10 mouse cellular contexts compared by ENCODE assay signal in the genomic region with DNA sequence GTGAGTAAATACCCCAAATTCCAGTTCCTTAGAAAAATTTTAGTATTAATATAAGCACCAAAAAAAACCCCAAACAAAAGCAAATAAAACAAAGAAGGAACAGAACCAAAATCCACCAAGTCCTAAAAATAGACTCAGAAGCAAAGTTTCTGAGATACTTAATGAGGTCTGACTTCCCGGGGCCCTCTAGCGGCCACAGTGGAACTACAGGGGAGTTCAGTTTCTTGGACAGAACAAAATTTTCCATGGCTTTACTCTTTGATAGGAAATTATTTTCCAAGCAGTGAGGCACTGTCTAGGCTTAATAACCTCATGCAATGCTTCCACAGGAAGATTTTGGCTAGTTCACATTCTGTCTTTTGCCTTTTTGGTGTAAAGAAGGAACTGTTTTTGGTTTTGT. TPM values are rescaled to one million over a fixed set of nuclear protein-coding genes. Genes with fewer than 3 reads are reported as not detected.
DNase-seq lines count a peak whose midpoint lies in the region; ATAC-seq and TF ChIP-seq lines count a peak whose summit lies in the region.
"Had no signal": no experiment of that assay in that cellular context is flagged by ENCODE, and none has a peak within 500 bp of the region (broad histone marks: within the 10 kb centered on the region; RNA-seq: fewer than 3 reads in every experiment).

No protein-coding gene starts in this region.

- TF ChIP-seq CTCF in brain, embryonic 14.5 days (IDR thresholded peaks at IDR 0.05; ENCODE audit: borderline replicate concordance, extremely low read depth, insufficient read depth, insufficient read length), result peak; percentile 79; the same call in 1 of the 2 replicates
- peak; percentile 86 for TF ChIP-seq CTCF in kidney, postnatal 0 days (IDR thresholded peaks at IDR 0.05; ENCODE audit: low read depth)

- no peaks in the 10 kb centered on the region for H3K27me3 ChIP-seq in kidney, postnatal 0 days (ENCODE audit: insufficient read depth, low read length)
- H3K27me3 ChIP-seq: heart, embryonic 15.5 days; stomach, embryonic 15.5 days had no signal

- peak; percentile 57 for DNase-seq in 416B (ENCODE audit: low read depth)
- DNase-seq in CD8-positive naive resting alpha-beta T cell, adult 2 months (ENCODE audit: low read depth in 2 of 2, low spot score in 2 of 2), result peak; percentile 16 to 52
- peak; percentile 70 for DNase-seq in brain, embryonic 14.5 days (ENCODE audit: low read depth)
- DNase-seq in kidney, postnatal 0 days (ENCODE audit: low spot score), result peak; percentile 84
- peak; percentile 66 to 69 for DNase-seq in lung, adult 18-20 months
- peak; percentile 40 to 49 for DNase-seq in right cerebral cortex, postnatal 36 days (ENCODE audit: low spot score in 2 of 2)
- DNase-seq in yolk sac, embryonic 10.5 days (ENCODE audit: low spot score), result no peak

- peak; percentile 52; the same call in 1 of the 2 replicates for ATAC-seq in frontal cortex, adult (ENCODE audit: low TSS enrichment)
- no peak for ATAC-seq in kidney, postnatal 0 days (replicated peaks; ENCODE audit: low FRiP score, low read depth)

- H3K4me1 ChIP-seq in kidney, postnatal 0 days (replicated peaks; ENCODE audit: insufficient read depth, low read length), result peaks cover 3% of the 10 kb centered on the region; the same call in 1 of the 2 replicates
- H3K4me1 ChIP-seq: heart, embryonic 15.5 days; stomach, embryonic 15.5 days had no signal

- H3K9me3 ChIP-seq in kidney, postnatal 0 days (replicated peaks; ENCODE audit: low read length), result no peaks in the 10 kb centered on the region
- H3K9me3 ChIP-seq: heart, embryonic 15.5 days; stomach, embryonic 15.5 days had no signal

- H3K27ac ChIP-seq in kidney, postnatal 0 days, result no peak overlapping the region
- H3K27ac ChIP-seq: heart, embryonic 15.5 days; stomach, embryonic 15.5 days had no signal

- TF ChIP-seq POLR2A in brain, embryonic 14.5 days (IDR thresholded peaks at IDR 0.05; ENCODE audit: borderline replicate concordance, extremely low read depth, insufficient read depth, insufficient read length, poor library complexity, severe bottlenecking), result no peak

- H3K36me3 ChIP-seq in kidney, postnatal 0 days (ENCODE audit: insufficient read depth, low read length), result no peaks in the 10 kb centered on the region
- H3K36me3 ChIP-seq: heart, embryonic 15.5 days; stomach, embryonic 15.5 days had no signal

- WGBS in kidney, postnatal 0 days, result 0% methylated on average over 2 of the region's 2 CpGs

- no peak overlapping the region for H3K4me2 ChIP-seq in kidney, postnatal 0 days (ENCODE audit: low read length)
- H3K4me2 ChIP-seq: heart, embryonic 15.5 days; stomach, embryonic 15.5 days had no signal

- no peak overlapping the region for H3K4me3 ChIP-seq in kidney, postnatal 0 days (replicated peaks; ENCODE audit: low read depth, low read length)
- H3K4me3 ChIP-seq: heart, embryonic 15.5 days; stomach, embryonic 15.5 days had no signal

- no peak overlapping the region for H3K9ac ChIP-seq in kidney, postnatal 0 days (ENCODE audit: low read depth, low read length)
- H3K9ac ChIP-seq: heart, embryonic 15.5 days; stomach, embryonic 15.5 days had no signal

RNA-seq across cellular contexts. Expression of a gene that starts 12.2 kb away (rescaled TPM):
- 0.05 and 0.26 TPM in 2 replicates for polyA plus RNA-seq in brain, embryonic 14.5 days (2012; rRNA removed)
- polyA plus RNA-seq in kidney, postnatal 0 days (2015; fragmentation: Nextera tagmentation; extraction: Ambion mirVana), result 36.2 and 39.0 TPM in 2 replicates

RNA-seq across cellular contexts. Expression of a gene that starts 24.9 kb away (rescaled TPM):
- 6.9 and 8.4 TPM in 2 replicates for polyA plus RNA-seq in brain, embryonic 14.5 days (2012; rRNA removed)
- 13.4 and 15.7 TPM in 2 replicates for polyA plus RNA-seq in kidney, postnatal 0 days (2015; fragmentation: Nextera tagmentation; extraction: Ambion mirVana)

RNA-seq across cellular contexts. Expression of a gene that starts 29.0 kb away (rescaled TPM):
- 24.3 and 28.3 TPM in 2 replicates for polyA plus RNA-seq in brain, embryonic 14.5 days (2012; rRNA removed)
- polyA plus RNA-seq in kidney, postnatal 0 days (2015; fragmentation: Nextera tagmentation; extraction: Ambion mirVana), result 19.2 and 21.7 TPM in 2 replicates

Comparison
In these comparisons a context has a peak if more than half of its experiments do, and no peak if none do; other contexts are left out.
1. RNA of a gene that starts 12.2 kb away (polyA plus RNA-seq): 36.2 to 39.0 TPM in kidney, postnatal 0 days; 0.05 to 0.26 TPM in brain, embryonic 14.5 days; every median in the first group is over 10 times any median in the second.